Mouse (Mus musculus) limb, embryonic 13.5 days (tissue): ENCODE measurements around the gene Nap1l5. TPM values are rescaled to one million over a fixed set of nuclear protein-coding genes. Genes with fewer than 3 reads are reported as not detected.
A peak's percentile ranks its signal among the peaks of the same experiment; 100 is the strongest.
"Not testable (repeated sequence)": the region's sequence is repeated elsewhere in the genome, so short reads cannot be mapped to it uniquely, and the experiment has no call there.

Experiments
- ATAC-seq: fragments of 200-750 bp; cut with Nextera tagmentation; 2 replicates; pipeline ENCODE4 v1.8.0; 2017; ENCODE audit warnings: low read depth, moderate number of reproducible peaks, moderate TSS enrichment; ENCODE audit not compliant: low FRiP score
- H3K27ac ChIP-seq: fragments of 300-500 bp; sonication (generic); 2 replicates; pipeline ENCODE4 v1.5.1; 2015; ENCODE audit warnings: inconsistent platforms, mild to moderate bottlenecking, moderate library complexity
- H3K27me3 ChIP-seq: fragments of 300-500 bp; sonication (generic); 2 replicates; pipeline ENCODE4 v1.6.1; 2015; ENCODE audit warnings: mild to moderate bottlenecking, inconsistent platforms
- H3K36me3 ChIP-seq: fragments of 300-500 bp; sonication (generic); 2 replicates; pipeline ENCODE4 v1.6.1; 2015; ENCODE audit warnings: inconsistent platforms, mild to moderate bottlenecking, moderate library complexity
- H3K4me1 ChIP-seq: fragments of 300-500 bp; sonication (generic); 2 replicates; pipeline ENCODE4 v1.6.1; 2015; ENCODE audit warnings: inconsistent platforms
- H3K4me2 ChIP-seq: fragments of 300-500 bp; sonication (generic); replicated peaks from 2 replicates; pipeline ENCODE4 v1.6.1; 2015; ENCODE audit warnings: inconsistent platforms, mild to moderate bottlenecking, moderate library complexity
- H3K4me3 ChIP-seq: fragments of 300-500 bp; sonication (generic); 2 replicates; pipeline ENCODE4 v1.5.1; 2015; ENCODE audit warnings: moderate library complexity, mild to moderate bottlenecking, inconsistent platforms
- H3K9ac ChIP-seq: fragments of 300-500 bp; sonication (generic); 2 replicates; pipeline ENCODE4 v1.6.1; 2015; ENCODE audit warnings: mild to moderate bottlenecking, inconsistent platforms
- H3K9me3 ChIP-seq: fragments of 300-500 bp; sonication (generic); 2 replicates; pipeline ENCODE4 v1.6.1; 2016; ENCODE audit warnings: inconsistent platforms
- WGBS: fragments of 180-500 bp; shearing (Covaris S2); methylation state at CpG from one replicate; pipeline ENCODE4 v1.1.7; 2015; 5-methylcytosine and 5-hydroxymethylcytosine counted together
- polyA plus RNA-seq: library from polyadenylated mRNA; unstranded; fragments of >200 nt; fragmentation: Nextera tagmentation; extraction: Ambion mirVana; gene quantifications from 2 replicates; pipeline ENCODE4 v1.2.1, GENCODE M21; 2015

Gene Nap1l5
- polyA plus RNA-seq, 1 experiment from 2014 or later = 3.4 TPM

DNA sequence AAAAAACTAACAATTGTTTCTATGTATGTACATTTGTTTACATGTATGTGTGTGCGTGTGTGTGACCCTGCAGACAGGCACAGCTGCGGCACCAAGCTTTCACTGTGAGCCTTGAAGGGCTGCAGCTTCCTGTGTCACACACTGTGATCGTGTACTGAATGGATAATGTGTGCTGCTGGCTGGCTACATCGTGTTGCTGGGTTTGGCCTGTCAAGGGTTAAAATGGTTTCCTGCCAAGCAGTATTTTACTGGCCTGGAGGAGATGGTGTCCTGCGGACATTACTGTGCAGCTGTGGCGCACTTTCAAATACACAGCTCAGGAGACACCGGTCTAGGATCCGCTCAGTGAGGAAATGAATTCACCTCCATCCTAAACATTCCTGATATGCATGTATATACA, 3.7 kb downstream of the Nap1l5 start:
- Histone ChIP-seq H3K36me3 (no peaks in the 10 kb centered on the region; the same call in 1 of the 2 replicates), H3K4me2 (0 out of 2 replicates have a peak overlapping the region, but pooled peaks have one; percentile 21), H3K9ac (no peak overlapping the region), H3K9me3 (peaks cover 20% of the 10 kb centered on the region), H3K4me3 (no peak overlapping the region), H3K27me3 (no peaks in the 10 kb centered on the region), H3K27ac (no peak overlapping the region), H3K4me1 (peaks cover 12% of the 10 kb centered on the region)
- peak; percentile 71 for ATAC-seq
- WGBS = 21% methylated on average over 8 of the region's 8 CpGs

DNA sequence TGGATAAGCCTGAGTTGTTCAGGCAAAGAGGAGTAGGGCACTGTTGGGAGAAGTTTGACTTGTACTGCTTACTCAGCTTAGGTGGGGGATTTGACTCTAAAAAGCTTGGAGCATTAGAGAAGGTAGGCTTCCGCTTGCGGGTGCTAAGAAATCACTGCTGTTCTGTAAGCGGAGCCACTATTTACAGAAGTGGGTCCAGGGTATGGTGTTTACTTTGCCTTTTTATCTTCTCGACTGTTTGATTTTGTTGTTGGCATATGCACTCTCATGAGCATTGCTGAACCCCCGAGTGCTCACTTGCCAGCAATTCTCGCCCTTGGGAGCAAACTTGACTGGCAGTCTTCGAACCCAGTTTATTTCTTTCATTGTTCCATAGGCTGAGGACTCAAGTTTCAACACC, 6.3 kb downstream of the Nap1l5 start:
- no peak for ATAC-seq
- WGBS = 87% methylated on average over 7 of the region's 7 CpGs
- Histone ChIP-seq H3K4me1 (peaks cover 12% of the 10 kb centered on the region), H3K4me3 (no peak overlapping the region), H3K9me3 (no peaks in the 10 kb centered on the region), H3K27me3 (no peaks in the 10 kb centered on the region), H3K4me2 (no peak overlapping the region), H3K36me3 (no peaks in the 10 kb centered on the region), H3K27ac (no peak overlapping the region), H3K9ac (no peak overlapping the region)

- no peak overlapping the region for H3K9ac ChIP-seq
- peaks cover 12% of the 10 kb centered on the region for H3K4me1 ChIP-seq
- H3K36me3 ChIP-seq = no peaks in the 10 kb centered on the region
- WGBS = 80% methylated on average over 3 of the region's 3 CpGs
- no peaks in the 10 kb centered on the region for H3K27me3 ChIP-seq
- no peak overlapping the region for H3K4me2 ChIP-seq
- ATAC-seq = no peak
- H3K27ac ChIP-seq = no peak overlapping the region
- H3K4me3 ChIP-seq = no peak overlapping the region
- no peaks in the 10 kb centered on the region for H3K9me3 ChIP-seq
Measured at GRCm38 (mm10) chr6:58899076-58899475, 7.8 kb downstream of the Nap1l5 start.

DNA sequence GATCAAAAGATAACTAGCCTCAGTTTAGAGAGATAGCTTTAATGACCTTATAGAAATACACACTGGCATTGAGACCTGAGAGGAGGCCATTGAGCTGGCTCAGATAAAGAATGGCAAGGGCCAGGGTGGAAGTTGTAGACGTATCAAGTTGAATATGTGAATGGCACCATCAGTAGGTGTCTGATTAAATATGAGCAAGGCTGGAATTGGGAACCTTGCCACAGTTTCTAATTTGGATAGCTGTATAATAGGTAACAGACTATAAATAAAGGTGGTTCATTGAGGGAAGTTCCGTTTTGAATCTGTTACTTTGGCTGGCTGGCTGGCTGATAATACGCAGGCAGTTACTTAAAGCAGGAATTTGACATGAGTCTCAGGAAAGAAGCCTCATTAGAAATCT, 10.2 kb downstream of the Nap1l5 start:
- Histone ChIP-seq H3K9ac (no peak overlapping the region), H3K4me3 (no peak overlapping the region), H3K4me2 (no peak overlapping the region), H3K27ac (no peak overlapping the region), H3K36me3 (no peaks in the 10 kb centered on the region), H3K9me3 (no peaks in the 10 kb centered on the region), H3K4me1 (peaks cover 2% of the 10 kb centered on the region; the same call in 1 of the 2 replicates), H3K27me3 (no peaks in the 10 kb centered on the region)
- no peak for ATAC-seq
- 70% methylated on average over 3 of the region's 3 CpGs for WGBS

DNA sequence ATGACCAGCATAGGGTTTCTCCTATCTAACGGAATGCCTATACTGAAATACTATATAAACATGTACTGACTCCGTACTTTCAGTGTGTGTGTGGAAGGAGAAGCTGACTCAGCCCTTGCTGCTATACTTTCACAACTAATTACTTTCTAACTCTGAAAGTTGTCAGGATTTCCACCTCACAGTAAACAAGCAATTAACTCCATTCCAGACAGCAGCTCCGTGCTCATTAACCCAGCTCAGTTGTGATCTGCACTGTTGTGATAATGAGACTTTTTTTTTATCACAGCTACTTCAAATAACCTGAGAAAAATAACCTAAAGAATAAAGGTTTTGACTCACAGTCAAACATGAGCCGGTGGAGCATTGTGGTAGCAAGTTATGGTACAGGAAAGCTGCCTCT, 11.9 kb downstream of the Nap1l5 start:
- WGBS = 52% methylated on average over 4 of the region's 4 CpGs
- H3K4me3 ChIP-seq = no peak overlapping the region

GRCm38 (mm10) chr6:58893307-58893706, 13.6 kb downstream of the Nap1l5 start:
- WGBS = 76% methylated on average over 6 of the region's 6 CpGs
- no peak overlapping the region for H3K9ac ChIP-seq
- no peak overlapping the region for H3K4me2 ChIP-seq
- H3K9me3 ChIP-seq = no peaks in the 10 kb centered on the region
- no peaks in the 10 kb centered on the region for H3K27me3 ChIP-seq
- ATAC-seq = no peak
- no peak overlapping the region for H3K4me3 ChIP-seq
- H3K27ac ChIP-seq = no peak overlapping the region
- no peaks in the 10 kb centered on the region for H3K4me1 ChIP-seq
- peaks cover 8% of the 10 kb centered on the region for H3K36me3 ChIP-seq

More for the DNA sequence above, 11.9 kb downstream of the Nap1l5 start:
- no peaks in the 10 kb centered on the region for H3K27me3 ChIP-seq
- H3K9me3 ChIP-seq = no peaks in the 10 kb centered on the region
- no peak overlapping the region for H3K27ac ChIP-seq
- peaks cover 4% of the 10 kb centered on the region for H3K36me3 ChIP-seq
- no peak overlapping the region for H3K9ac ChIP-seq
- no peaks in the 10 kb centered on the region for H3K4me1 ChIP-seq
- no peak overlapping the region for H3K4me2 ChIP-seq
- ATAC-seq = no peak

GRCm38 (mm10) chr6:58889917-58890316, 17.0 kb downstream of the Nap1l5 start:
- no peak for ATAC-seq
- WGBS = 89% methylated on average over 3 of the region's 3 CpGs
- no peaks in the 10 kb centered on the region for H3K4me1 ChIP-seq
- H3K9ac ChIP-seq = no peak overlapping the region
- no peak overlapping the region for H3K4me2 ChIP-seq
- H3K4me3 ChIP-seq = no peak overlapping the region
- H3K36me3 ChIP-seq = peaks cover 8% of the 10 kb centered on the region
- H3K27me3 ChIP-seq = no peaks in the 10 kb centered on the region
- H3K27ac ChIP-seq = no peak overlapping the region
- H3K9me3 ChIP-seq = no peaks in the 10 kb centered on the region

GRCm38 (mm10) chr6:58882271-58882670, 24.6 kb downstream of the Nap1l5 start:
- WGBS = 78% methylated on average over 6 of the region's 6 CpGs

DNA sequence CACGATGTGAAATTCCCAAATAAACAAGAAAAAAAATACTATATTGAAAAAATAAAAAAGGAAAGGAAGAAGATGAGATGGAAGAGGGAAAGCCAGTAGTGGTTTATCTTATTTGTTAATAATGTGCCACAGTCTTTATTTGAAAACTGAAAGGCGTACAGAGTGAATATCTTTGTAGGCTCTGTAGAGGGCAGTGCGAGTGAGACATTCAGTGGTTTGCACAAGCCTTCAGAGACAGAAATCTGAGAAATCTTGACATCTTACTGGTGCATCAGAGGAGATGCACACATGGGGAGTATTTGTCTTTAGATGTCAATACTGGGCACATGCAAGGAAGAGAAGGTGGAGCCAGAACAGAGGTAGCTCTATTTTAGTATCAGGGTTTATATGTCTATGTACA, 25.5 kb downstream of the Nap1l5 start:
- no peak overlapping the region for H3K4me2 ChIP-seq
- H3K4me1 ChIP-seq = no peaks in the 10 kb centered on the region
- no peak overlapping the region for H3K9ac ChIP-seq
- H3K4me3 ChIP-seq = no peak overlapping the region
- no peaks in the 10 kb centered on the region for H3K27me3 ChIP-seq
- no peak overlapping the region for H3K27ac ChIP-seq
- no peaks in the 10 kb centered on the region for H3K9me3 ChIP-seq
- H3K36me3 ChIP-seq = peaks cover 7% of the 10 kb centered on the region; the same call in 1 of the 2 replicates
- no peak for ATAC-seq
- WGBS = 89% methylated on average over 3 of the region's 3 CpGs

More at GRCm38 (mm10) chr6:58882271-58882670, 24.6 kb downstream of the Nap1l5 start:
- no peaks in the 10 kb centered on the region for H3K4me1 ChIP-seq
- H3K9ac ChIP-seq = no peak overlapping the region
- ATAC-seq = no peak
- no peaks in the 10 kb centered on the region for H3K27me3 ChIP-seq
- H3K9me3 ChIP-seq = no peaks in the 10 kb centered on the region
- H3K27ac ChIP-seq = no peak overlapping the region
- H3K4me3 ChIP-seq = no peak overlapping the region
- peaks cover 7% of the 10 kb centered on the region; the same call in 1 of the 2 replicates for H3K36me3 ChIP-seq
- H3K4me2 ChIP-seq = no peak overlapping the region

GRCm38 (mm10) chr6:58880861-58881260, 26.0 kb downstream of the Nap1l5 start:
- H3K4me3 ChIP-seq = no peak overlapping the region
- no peak overlapping the region for H3K9ac ChIP-seq
- no peaks in the 10 kb centered on the region for H3K4me1 ChIP-seq
- WGBS = 90% methylated on average over 5 of the region's 5 CpGs
- no peak overlapping the region for H3K27ac ChIP-seq
- H3K27me3 ChIP-seq = no peaks in the 10 kb centered on the region
- H3K9me3 ChIP-seq = no peaks in the 10 kb centered on the region
- no peak overlapping the region for H3K4me2 ChIP-seq
- peaks cover 7% of the 10 kb centered on the region; the same call in 1 of the 2 replicates for H3K36me3 ChIP-seq
- ATAC-seq = no peak

DNA sequence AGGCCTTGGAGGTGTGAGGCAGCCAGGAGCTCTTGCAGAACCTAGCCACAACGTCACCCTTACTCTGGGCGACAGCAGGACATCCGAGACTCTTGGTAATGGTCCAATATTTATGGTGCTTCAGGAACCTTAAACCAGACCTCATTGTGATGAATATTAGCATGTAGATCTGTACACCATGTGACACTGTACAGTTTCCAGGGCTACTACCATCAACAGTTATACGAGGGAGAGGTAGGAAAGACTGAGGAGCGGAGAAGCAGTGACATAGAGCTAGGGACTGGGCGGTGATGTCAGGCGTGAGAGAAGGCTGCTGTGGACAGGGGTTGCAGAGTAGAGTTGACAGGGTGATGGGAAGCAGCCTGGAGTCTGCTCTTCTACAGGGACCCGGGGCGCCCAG, 26.9 kb downstream of the Nap1l5 start:
- Histone ChIP-seq H3K27ac (no peak overlapping the region), H3K4me1 (no peaks in the 10 kb centered on the region), H3K36me3 (peaks cover 7% of the 10 kb centered on the region; the same call in 1 of the 2 replicates), H3K4me2 (no peak overlapping the region), H3K9ac (no peak overlapping the region), H3K4me3 (no peak overlapping the region), H3K9me3 (no peaks in the 10 kb centered on the region), H3K27me3 (no peaks in the 10 kb centered on the region)
- ATAC-seq = no peak
- 87% methylated on average over 9 of the region's 9 CpGs for WGBS

GRCm38 (mm10) chr6:58879572-58879971, 27.3 kb downstream of the Nap1l5 start:
- peaks cover 7% of the 10 kb centered on the region; the same call in 1 of the 2 replicates for H3K36me3 ChIP-seq
- H3K4me1 ChIP-seq = no peaks in the 10 kb centered on the region
- H3K27ac ChIP-seq = no peak overlapping the region
- H3K9ac ChIP-seq = no peak overlapping the region
- no peak overlapping the region for H3K4me3 ChIP-seq
- ATAC-seq = no peak
- H3K4me2 ChIP-seq = no peak overlapping the region
- WGBS = 74% methylated on average over 4 of the region's 4 CpGs
- no peaks in the 10 kb centered on the region for H3K9me3 ChIP-seq
- no peaks in the 10 kb centered on the region for H3K27me3 ChIP-seq

DNA sequence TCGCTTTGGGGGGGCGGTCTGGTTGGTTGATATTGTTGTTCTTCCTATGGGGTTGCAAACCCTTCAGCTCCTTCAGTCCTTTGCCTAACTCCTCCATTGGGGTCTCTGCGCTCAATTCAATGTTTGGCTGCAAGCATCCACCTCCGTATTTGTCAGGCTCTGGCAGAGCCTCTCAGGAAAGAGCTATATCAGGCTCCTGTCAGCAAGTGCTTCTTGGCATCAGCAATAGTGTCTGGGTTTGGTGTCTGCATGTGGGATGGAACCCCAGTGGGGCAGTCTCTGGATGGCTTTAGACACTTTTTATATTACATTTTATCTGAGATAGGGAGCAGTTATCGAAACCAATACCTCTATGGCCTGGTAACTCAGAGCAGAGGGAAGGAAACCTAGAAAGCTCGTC, 39.0 kb downstream of the Nap1l5 start:
- H3K4me2 ChIP-seq, H3K27me3 ChIP-seq, H3K27ac ChIP-seq, H3K4me1 ChIP-seq, H3K9ac ChIP-seq, H3K4me3 ChIP-seq, H3K9me3 ChIP-seq, H3K36me3 ChIP-seq, ATAC-seq: not testable (repeated sequence)
- 91% methylated on average over 6 of the region's 6 CpGs for WGBS
